Mouse (Mus musculus): Measurements from ENCODE around the gene Tfeb.

Tfeb gene

DNA sequence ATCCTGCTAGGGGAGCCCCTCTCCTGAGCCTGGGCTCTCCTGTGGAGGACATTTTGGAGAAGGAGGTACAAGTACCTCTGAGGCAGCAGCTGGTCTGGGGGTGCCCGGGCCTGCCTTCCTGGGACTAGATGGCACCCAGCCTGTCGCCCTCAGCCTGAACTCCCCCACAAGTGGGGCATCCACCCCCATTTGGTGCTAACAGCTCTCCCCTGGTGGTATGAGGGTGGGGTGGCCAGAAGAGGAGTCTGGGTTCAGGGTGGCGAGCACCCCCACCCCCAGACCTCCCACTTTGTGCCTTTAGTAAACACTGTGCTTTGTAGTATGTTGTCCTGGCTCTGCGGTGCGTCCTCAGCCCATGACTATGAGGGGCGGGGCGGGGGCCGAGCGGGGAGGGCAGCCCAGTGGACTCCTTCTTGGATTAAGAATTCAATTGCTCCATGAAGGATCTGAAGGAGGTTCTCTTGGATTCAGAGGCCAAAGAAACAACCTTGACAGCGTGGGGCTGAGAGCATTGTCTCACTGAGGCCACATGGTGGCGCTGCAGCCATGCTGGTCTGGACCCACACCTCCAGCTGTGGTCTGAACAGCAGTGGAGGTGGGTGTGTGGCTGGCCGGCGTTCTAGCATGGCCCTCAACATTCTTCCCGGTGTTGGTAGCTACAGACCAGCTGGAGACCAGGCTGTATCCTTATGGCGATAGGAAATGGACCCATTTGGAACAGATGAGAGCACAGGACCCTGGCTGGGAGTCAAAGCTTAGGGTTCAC lies 55.5 kb downstream of the Tfeb start:
- DNase-seq = peak; percentile 83

DNA sequence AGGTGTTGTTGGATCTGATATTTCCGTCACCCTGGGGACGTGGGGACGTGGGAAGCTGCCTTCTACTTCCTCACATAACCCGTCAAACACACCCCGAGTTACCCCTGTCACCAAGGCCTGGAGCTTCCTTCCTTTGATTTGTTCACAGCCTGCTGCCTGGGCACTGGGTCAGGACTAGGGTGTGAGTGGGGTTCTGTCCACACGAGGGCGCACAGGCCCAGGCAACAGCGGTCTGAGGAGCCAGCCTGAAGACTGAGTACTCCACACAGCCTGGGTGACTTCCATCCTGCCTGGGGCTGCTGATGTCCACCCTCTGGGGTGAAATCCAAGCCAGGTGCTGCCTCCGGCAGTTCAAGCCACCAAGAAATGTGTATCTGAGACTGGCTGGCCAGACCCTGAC lies 56.5 kb downstream of the Tfeb start:
- peak; percentile 92 for DNase-seq

DNA sequence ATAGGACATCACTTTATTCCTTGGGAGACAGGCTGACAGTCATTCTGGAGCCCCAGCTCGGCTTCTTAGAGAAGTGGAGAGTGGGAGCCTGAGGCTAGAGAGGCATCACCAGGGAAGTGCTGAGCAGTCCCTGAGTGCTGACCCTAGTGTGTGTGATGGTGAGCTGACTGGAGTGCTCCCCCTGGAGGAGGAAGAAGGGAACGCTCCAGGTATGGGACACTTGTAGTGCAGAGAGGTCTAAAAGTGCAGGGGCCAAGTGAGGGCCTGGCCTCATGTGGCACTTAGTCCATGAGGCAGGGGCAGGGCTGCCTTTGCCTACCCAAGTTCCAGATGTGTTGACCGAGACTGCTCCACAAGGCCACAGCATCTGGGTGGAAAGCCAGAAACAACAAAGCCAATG lies 58.6 kb downstream of the Tfeb start:
- DNase-seq = peak; percentile 68

DNA sequence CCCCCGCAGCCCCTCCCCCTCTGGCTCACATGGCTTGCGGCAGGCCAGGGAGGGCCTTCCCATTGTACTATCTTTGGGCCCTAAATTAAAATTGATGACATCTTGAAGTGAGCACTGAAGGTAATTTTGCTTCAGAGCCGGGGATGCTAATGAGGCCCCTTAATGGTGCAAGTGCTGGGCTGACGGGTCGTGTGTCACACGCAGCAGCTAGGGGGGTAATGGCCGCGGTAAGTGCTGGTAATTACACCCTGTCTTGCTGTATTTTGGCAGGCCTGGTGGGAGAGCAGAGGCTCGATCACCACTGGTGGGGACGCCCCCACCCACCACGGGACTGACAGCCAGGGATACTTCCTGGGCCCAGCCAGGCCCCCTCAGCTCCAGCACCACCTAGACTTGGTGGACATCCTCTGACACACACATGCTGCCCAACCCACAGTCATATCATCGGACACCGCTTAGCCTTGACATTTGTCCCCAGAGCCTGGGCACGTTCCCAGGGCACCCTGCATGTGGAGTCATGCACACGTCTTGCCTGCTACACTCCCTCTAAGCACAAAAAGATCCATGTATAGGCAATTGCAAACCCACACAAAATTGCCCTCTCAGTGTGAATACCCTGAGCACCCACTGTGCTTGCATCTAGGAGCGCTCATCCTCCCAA lies 59.5 kb downstream of the Tfeb start:
- DNase-seq = no peak

DNA sequence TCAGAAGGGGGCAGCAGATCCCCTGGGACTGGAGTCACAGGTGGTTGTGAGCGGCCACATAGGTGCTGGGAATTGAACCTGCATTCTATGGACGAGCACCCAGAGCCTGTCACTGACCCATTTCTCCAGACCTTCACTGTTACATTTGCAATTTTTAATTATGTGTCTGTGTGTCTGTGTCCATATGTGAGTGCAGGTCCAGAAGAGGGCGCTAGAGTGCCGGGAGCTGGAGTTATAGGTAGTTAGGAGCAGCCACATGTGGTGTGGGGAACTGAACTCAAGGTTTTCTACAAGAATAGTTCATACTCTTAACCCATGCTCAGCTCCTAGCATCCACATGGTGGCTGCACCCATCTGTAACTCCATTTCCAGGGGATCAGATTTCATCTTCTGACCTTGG lies 60.1 kb downstream of the Tfeb start:
- no peak for DNase-seq

DNA sequence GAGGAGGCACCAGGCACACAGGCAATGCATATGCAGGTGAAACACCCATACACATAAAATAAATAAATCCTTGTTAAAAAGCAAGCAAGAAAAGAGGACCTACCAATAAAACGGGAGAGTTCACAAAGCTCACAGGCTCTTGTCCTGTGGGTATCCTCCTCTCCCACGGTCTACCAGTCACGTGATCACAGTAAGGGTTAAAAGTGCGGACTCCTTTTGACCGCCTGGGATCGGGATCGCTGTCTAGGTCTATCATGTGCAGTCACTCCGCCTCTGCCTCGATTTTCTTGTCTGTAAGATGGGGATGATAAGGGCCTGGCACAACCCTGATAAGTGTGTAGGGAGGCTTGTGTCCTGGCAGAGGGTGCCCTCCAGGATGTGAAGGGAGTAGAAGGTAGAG lies 60.6 kb downstream of the Tfeb start:
- no peak for DNase-seq

DNA sequence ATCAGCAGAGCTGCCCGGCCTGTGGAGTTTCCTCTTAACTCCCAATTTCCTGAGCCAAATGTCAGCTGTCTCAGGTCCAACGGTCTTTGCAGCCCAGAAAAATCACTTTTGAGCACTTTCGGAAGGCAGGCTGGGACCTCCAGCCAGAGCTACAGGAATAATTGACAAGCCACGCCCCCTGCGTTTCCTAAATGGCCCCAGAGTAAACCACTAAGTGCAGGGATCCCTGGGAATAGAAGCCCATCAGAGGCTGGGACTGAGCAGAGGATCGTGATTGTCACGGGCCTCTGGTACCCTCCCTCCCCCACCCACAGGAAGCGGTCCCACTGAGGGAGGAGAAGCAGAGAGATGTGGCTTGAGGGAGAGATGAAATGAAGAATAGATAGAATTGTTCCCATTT lies 66.0 kb downstream of the Tfeb start:
- no peak for DNase-seq

DNA sequence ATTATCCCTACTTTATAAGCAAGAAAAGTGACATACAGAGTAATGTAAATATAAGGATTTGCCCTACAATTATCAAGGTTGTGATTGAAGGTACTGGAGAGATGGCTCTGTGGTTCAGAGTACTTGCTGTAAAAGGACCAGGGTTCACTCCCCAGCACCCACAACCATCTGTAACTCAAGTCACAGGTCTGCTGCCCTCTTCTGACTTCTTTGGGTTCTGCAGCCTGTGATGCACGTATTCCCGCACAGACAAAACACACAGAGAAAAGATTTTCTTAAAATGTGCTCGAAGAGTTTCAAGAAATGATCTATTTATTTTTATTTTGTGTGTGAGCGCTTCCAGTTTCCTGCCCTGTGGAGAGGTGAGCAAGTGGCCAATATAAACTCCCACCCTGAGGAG lies 66.8 kb downstream of the Tfeb start:
- DNase-seq = no peak

DNA sequence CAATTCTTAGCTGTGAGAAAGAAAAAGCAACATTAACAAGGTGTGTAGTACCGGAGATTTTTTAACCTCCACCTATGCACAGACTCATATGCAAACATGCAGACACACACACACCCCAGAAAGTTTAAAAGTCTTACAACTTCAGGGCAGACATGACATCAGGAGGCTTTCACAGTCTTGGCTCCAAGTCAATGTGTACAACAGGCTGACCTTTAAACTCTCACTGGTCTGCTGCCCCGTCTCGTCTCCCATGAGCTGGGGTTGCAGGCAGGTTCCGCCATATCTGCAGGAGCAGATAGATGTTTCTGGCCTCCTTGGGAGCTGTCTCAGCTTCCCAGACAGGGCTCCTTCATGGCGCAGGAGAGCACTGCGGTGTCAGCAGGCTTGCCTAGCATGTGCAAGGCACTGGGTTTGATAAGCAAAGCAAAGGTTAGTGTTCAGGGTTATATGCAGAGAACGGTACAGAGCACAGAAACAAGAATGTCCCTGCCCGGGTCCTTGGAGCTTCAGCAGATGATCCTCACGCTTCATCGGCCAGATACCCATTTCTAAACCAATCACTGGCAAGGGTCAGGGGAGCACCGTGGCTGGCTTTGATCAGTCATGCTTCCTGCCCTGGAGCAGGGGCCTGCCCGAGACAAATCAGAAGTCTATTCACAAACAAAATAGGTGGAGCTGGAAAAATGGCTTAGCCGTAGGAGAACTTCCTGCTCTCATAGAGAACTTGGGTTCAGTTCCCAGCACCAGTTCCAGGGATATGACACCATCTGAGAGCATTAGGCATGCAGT lies 68.4 kb downstream of the Tfeb start:
- no peak for DNase-seq

DNA sequence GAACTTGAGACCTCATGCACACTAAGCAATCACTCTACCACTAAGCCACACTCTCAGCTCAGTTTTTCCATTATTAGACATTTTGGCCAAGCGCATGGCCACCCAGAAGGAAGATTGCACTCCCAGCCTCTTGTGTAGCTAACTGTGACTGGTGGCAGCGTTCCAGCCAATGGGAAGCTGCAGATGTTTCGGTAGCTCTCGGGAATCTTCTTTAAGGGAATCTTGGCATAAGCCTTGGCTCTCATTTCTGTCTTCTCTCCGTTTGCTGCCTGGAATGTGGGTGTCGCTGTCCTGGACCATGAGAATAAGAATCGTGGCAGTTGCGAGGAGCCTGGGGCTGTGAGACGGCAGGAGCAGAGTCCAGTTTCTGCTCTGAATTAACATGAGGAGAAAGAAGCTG lies 69.4 kb downstream of the Tfeb start:
- DNase-seq = peak; percentile 65

DNA sequence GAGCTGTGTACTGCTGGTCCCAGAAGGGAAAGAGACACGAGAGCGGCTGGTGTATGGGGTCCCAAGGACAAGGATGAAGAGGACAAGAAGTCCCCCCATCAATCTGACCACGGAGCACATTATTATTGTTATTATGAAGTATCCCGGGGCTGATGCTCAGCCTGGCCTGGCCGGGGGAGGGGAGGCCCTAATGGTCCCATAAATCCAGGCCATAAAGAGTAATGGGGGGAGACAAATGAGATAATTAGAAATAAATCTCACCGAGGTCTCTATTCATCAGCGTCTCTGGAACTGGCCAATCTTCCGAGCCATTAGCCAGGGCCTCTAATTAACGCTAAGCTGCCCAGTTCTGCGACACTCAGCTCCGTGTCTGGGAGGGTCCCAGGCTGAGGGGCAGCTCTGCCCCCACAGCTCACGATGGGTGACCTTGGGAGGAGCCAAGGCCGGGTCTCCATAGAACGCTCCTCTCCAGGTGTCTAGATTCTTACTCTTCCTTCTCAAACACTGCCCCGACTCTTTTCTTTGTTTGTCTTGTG lies 74.5 kb downstream of the Tfeb start:
- DNase-seq = no peak

DNA sequence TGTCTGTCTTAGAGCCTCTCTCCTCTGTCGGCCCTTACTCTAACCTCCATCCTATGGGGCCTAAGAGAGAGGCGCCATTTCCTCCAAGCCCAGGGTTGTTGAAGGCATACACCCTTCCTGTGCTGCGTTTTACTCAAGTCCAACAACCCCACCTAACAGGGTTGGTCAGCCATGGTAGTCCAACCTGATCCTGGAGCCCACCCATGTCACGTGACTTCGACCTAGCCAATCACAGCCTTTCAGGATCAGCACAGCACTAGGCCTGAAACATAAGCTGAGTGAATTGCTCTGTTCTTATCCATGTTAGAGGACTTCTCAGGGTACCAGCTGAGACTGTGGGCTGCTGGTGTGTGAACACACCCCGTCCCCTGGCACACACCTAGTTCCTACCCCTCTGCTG lies 75.4 kb downstream of the Tfeb start:
- no peak for DNase-seq

DNA sequence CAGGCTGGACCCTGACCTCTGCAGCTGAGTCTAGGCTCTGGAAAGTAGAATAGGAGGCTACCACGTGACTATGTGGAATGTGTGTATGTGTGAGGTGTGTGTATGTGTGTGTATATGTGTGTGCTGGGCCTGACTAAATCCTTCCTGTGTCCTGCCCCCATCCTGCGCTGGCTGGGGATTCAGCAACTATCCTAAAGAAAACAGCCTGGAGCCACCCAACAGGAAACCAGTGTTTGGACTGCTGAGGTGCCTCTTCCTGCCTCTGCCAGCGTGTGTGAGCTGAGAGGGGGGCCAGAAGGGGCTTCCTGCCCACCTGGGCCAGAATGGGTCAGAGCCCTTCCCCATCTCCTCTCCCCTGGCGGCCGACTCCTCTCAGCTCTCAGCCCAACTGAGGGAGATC lies 76.8 kb downstream of the Tfeb start:
- peak; percentile 39 for DNase-seq

DNA sequence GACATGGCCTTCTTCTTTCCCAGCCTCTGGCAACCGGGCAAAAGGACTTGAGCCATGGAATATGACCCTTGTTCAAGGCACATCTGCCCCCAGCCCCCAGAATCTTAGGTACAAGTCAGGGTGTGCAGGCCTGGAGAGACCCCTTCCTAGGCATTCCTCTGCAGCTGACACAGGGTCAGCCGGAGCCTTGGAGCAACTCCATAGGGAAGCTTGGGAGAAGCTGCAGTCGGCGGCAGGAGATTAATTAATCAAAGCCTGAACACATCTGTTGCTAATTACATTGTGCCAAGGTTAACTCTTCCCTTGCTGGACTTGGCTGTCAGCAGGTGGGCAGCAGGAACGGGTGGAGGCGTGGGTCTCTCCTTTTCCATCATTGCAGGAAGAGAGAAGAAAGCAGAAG lies 77.7 kb downstream of the Tfeb start:
- DNase-seq = no peak

DNA sequence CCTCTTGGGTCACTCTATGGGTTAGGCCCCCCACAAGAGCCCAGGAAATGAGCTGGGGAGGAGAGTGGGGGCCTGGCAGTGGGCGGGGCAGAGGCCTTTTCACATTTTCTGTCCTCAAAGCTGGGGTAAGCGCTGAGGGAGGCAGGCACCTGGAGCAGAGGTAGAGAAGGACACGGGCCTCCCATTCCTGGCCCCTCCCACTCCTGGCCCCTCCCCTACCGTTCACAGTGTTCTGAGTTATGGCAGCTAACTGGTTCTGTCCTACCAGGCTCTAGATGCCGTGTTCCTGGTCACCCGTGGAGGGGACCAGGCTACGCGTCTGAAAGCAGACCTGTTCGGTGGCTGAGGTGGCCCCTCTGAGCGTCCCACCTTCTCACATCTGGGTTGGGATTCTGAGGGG lies 78.6 kb downstream of the Tfeb start:
- DNase-seq = no peak

DNA sequence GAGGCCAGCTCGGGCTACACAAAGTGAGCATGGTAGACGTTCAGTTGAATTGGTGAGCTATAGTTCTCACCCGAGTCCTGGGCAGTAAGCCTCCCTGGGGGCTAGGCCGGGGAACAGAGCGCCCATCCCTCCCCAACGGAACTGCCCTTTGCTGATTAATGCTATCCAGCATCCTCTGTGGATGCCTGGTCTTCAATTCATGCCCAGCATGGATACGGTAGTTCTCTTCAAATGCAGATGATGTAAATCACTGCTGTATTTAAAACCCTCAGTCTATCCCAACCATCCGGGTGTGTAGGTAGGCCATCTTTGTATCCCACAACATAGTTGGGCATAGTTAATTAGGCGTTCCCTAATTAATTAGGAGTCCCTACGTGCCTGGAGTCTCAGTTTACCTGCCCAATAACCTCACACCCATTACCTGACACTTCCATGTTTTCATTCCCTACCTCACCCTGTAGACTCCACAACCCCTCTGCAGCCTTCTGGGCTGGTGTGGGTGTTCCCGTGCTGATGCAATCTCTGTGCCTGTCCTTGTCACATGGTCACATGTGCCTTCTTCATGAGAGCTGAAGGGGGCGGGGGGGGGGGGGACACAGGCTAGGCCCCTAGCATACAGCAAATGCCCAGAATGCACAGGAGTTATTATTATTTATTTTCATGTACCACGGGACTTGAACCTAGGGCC lies 81.4 kb downstream of the Tfeb start:
- no peak for DNase-seq

DNA sequence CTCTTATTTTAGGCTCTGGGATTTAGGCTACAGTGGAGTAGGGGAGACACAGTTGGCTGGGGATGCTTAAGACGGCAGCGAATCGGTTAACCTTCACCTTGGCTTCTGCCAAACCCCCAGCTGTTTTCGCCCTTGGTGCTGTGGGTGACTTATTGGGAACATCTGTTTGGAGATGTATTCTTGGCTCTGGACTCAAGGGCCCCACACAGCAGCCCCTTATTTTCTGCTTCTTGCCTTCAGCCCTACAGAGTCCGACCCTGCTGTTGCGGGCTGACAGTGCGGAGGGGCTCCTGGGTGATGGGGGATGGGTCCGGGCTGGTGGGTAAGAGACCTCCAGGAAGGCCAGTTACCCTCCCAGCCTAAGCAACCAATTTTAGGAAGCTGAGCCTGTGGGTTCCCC lies 84.5 kb downstream of the Tfeb start:
- no peak for DNase-seq

DNA sequence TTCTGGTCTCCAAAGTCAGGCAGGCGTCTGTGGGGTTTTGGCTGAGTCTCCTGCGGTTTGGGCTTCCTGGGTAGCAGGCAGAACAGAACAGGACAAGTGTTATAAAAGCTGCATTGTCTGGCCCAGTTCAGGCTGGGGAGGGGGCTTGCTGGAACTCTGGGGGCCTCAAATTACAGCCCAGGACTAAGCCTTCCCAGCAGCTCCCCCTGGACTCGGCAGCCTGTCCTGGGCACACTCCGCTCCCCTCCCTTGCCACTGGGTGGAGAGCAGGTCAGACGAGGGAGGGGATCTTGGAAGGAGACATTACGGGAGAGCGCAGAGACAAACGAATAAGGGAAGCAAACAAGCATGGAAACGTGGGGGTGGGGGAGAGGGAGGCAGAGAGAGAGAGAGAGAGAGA lies 94.3 kb downstream of the Tfeb start:
- DNase-seq = no peak

DNA sequence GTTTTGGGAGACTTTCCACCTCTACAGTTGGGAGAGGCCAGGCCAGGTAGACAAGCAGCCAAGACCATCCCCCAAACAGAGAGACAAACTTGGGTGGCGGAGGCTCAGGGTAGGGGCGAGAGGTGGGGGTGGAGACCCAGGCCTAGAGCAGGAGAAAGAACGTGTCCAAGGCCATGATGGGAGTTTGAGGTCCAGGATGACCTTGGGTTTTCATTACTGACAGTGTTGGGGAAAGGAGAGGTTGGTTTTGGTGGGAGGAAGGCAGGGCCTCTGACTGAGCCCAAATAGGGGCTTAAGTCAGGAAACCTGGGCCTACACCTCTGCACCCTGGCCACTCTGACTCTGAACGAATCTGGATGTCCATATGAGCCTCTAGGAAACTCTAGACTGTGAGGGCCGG lies 94.9 kb downstream of the Tfeb start:
- DNase-seq = no peak

DNA sequence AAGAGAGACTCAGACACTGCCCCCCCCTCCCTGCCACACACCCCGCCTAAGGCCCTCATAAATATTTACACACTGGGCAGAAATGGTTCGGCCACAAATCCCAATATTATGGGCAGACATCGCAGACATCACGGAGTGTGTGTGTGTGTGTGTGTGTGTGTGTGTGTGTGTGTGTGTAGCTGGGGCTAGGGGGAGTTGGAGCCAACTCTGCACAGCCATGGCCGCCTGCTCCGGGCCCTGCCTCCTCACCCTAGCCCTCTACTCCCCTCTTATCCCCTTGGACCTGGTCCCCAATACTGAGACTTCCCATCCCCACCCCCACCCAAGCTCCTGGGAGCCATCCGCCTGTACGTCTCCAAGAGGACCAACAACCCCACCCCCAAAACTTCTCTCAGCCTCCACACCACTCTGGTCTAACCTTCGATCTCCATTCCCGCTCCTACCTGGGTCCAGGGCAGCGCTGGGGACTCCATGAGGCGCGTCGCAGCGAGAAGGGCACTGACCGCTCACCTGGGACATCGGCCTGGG lies 95.7 kb downstream of the Tfeb start:
- DNase-seq = no peak

DNA sequence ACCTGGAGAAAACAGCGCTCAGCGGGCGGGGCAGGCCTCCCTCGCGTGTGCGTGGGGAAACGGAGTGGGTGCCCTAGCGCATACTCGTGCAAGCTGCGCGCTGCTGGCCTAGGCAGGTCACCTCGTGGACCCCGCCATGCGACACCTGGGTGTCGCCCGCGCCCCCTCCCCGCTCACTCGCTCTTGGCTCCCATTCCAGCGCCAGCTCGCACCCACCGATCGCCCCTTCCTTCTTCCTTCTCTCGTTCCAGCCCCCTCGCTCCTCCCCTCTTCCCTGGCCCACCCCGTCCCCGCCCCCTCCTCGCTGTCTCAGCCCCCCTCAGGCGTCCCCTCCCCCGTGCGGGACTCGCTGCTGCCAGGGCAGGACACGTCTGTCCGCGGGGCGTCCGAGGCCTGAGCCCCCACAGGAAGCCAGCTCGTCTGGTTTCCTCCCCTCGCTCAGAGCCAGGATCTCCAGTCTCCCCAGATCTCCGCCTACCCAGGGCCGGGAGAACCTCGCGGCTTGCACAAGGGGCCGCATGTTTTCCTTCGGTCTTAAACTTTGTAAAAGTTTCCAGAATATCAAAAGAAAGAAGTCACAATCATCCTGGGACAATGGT lies 96.3 kb downstream of the Tfeb start:
- DNase-seq = peak; percentile 65

All from lung, postnatal 14 days (tissue).